Mouse (Mus musculus) intestine, postnatal 0 days (tissue): Measurements from ENCODE around the gene Smpd2. TPM values are rescaled to one million over a fixed set of nuclear protein-coding genes. Genes with fewer than 3 reads are reported as not detected.

ENCODE experiments used
- ATAC-seq: fragments of 200-750 bp; cut with Nextera tagmentation; 2 replicates; pipeline ENCODE4 v1.8.0; 2017; ENCODE audit warnings: mild to moderate bottlenecking, moderate TSS enrichment, moderate library complexity
- H3K27ac ChIP-seq: fragments of 300-500 bp; sonication (generic); 2 replicates; pipeline ENCODE4 v1.5.1; 2014; ENCODE audit warnings: mild to moderate bottlenecking, low read depth, low read length, moderate library complexity
- H3K27me3 ChIP-seq: fragments of 300-500 bp; sonication (generic); replicated peaks from 2 replicates; pipeline ENCODE4 v1.6.1; 2014; ENCODE audit warnings: low read length, mixed read lengths; ENCODE audit not compliant: control insufficient read depth, insufficient read depth
- H3K36me3 ChIP-seq: fragments of 300-500 bp; sonication (generic); 2 replicates; pipeline ENCODE4 v1.6.1; 2014; ENCODE audit warnings: mild to moderate bottlenecking, moderate library complexity; ENCODE audit not compliant: control insufficient read depth, insufficient read depth
- H3K4me1 ChIP-seq: fragments of 300-500 bp; sonication (generic); replicated peaks from 2 replicates; pipeline ENCODE4 v1.6.1; 2014; ENCODE audit warnings: antibody characterized with exemption, low read length, mixed read lengths; ENCODE audit not compliant: control insufficient read depth, insufficient read depth
- H3K4me2 ChIP-seq: fragments of 300-500 bp; sonication (generic); replicated peaks from 2 replicates; pipeline ENCODE4 v1.6.1; 2014; ENCODE audit warnings: low read depth, mild to moderate bottlenecking, moderate library complexity
- H3K4me3 ChIP-seq: fragments of 300-500 bp; sonication (generic); 2 replicates; pipeline ENCODE4 v1.5.1; 2014; ENCODE audit warnings: low read depth, low read length
- H3K9ac ChIP-seq: fragments of 300-500 bp; sonication (generic); 2 replicates; pipeline ENCODE4 v1.6.1; 2014; ENCODE audit warnings: mild to moderate bottlenecking, low read depth, low read length
- H3K9me3 ChIP-seq: fragments of 300-500 bp; sonication (generic); 2 replicates; pipeline ENCODE4 v1.6.1; 2016; ENCODE audit warnings: mixed run types; ENCODE audit not compliant: control insufficient read depth
- CTCF ChIP-seq: sonication (generic); IDR thresholded peaks from 2 replicates; pipeline ENCODE4 v1.5.1; 2016; ENCODE audit warnings: low read depth, mild to moderate bottlenecking, control low read depth, antibody characterized with exemption, moderate library complexity
- WGBS: fragments of 180-500 bp; shearing (Covaris S2); extraction: QIAGEN DNeasy Blood & Tissue Kit; methylation state at CpG from one replicate; pipeline ENCODE4 v1.1.7; 2014; 5-methylcytosine and 5-hydroxymethylcytosine counted together
- polyA plus RNA-seq: library from polyadenylated mRNA; unstranded; fragments of >200 nt; fragmentation: Nextera tagmentation; extraction: Ambion mirVana; gene quantifications from 2 replicates; pipeline ENCODE4 v1.2.1, GENCODE M21; 2015

Gene Smpd2
- polyA plus RNA-seq, result 65.1 and 65.8 TPM in 2 replicates

DNA sequence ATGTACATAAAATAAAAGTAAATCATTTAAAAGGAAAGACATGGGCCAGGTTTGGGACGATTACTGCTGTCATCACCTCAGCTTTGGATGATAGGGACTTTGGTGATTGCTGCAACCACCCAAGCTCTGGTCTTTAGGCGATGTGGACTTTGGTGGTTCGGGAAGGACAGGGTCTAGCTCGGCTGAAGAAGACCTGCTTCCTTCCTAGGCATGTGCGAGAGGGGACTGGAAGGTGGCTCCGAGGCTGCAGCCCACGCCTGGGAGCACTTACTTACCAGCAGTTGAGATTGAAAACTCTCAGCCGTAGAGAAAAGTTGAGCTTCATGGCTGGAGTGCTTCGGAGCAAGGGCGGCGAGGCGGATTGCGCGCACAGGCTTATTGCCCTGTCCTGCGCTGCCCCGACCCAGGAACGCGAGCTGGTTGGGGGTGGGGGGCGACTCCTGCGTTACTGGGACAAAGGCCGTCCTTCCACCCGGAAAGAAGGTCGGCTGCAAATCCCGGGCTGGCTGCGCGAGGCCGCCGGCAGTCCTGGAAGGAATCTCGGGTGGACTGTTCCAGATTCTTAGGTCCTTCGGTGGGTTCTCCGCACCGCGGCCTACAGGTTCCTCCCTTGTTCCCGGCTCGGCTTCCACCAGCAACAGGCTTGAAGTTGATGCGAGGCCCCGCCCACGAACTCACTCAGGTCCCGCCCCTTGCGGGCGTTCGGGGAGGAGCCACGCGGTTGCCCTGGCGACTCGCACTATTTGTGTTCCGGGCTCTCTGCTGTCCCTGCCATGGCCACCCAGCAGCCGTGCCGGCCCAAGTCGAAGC lies at the start of gene Smpd2, which contains the start of gene Ppil6:
TSS of gene Smpd2 (minus strand) at position 662 of the 810 bp plus-strand sequence.
TSS of gene Ppil6 (plus strand) at position 732 of the 810 bp plus-strand sequence.
- Histone ChIP-seq H3K4me1 (peaks cover 7% of the 10 kb centered on the region), H3K9me3 (no peaks in the 10 kb centered on the region), H3K36me3 (peaks cover 32% of the 10 kb centered on the region), H3K9ac (peak within 1 kb of the TSS; percentile 75), H3K4me3 (peak within 1 kb of the TSS; percentile 73), H3K27ac (peak within 1 kb of the TSS; percentile 88), H3K27me3 (no peaks in the 10 kb centered on the region), H3K4me2 (peak within 1 kb of the TSS; percentile 100)
- no peak for TF ChIP-seq CTCF
- WGBS, result under 1% methylated on average over 50 of the region's 50 CpGs
- peak; percentile 89 for ATAC-seq

DNA sequence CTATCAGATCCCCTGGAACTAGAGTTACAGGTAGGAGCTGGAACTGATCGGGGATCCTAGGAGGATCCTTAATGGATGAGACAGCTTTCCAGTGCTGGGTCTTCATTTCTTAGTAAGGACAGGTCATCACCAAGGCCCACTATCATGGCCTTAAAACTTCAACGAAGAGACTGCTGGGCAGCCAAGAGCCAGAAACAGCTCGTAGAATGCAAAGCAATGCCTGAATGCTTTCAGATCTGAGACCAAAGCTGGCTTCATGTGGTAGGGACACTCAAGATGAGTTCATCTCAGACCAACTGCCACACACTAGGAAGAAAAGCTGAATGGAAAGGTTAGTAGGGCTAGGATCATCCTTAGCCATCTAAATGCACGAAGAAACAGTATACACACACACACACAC lies 48.8 kb upstream of the Smpd2 start:
- WGBS, result 90% methylated on average over 4 of the region's 4 CpGs
- ATAC-seq, result no peak
- no peak for TF ChIP-seq CTCF

DNA sequence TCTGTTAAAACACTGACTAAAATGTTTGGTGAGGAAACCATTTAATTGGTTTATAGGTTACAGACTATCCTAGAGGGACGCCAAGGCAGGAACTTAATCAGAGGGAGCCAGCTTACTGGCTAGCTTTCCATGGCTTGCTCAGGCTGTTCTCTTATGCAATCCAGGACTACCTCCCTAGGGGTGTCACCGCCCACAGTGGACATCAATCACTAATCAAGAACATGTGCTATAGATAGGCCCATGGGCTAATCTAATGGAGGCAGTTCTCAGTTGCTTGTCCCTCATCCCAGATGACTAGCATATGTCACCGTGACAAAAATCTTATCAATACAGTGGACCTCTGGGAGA lies 47.8 kb upstream of the Smpd2 start:
- peaks cover 12% of the 10 kb centered on the region for H3K36me3 ChIP-seq
- H3K4me1 ChIP-seq, result no peaks in the 10 kb centered on the region
- no peak overlapping the region for H3K4me2 ChIP-seq
- no peaks in the 10 kb centered on the region for H3K27me3 ChIP-seq
- no peak overlapping the region for H3K4me3 ChIP-seq
- no peak overlapping the region for H3K9ac ChIP-seq
- ATAC-seq, result no peak
- H3K27ac ChIP-seq, result no peak overlapping the region
- TF ChIP-seq CTCF, result no peak
- H3K9me3 ChIP-seq, result no peaks in the 10 kb centered on the region
- 95% methylated on average over 3 of the region's 3 CpGs for WGBS

More for the DNA sequence above, 48.8 kb upstream of the Smpd2 start:
- H3K4me2 ChIP-seq, result no peak overlapping the region
- peaks cover 10% of the 10 kb centered on the region for H3K36me3 ChIP-seq
- no peaks in the 10 kb centered on the region for H3K9me3 ChIP-seq
- no peaks in the 10 kb centered on the region for H3K4me1 ChIP-seq
- no peaks in the 10 kb centered on the region for H3K27me3 ChIP-seq
- H3K4me3 ChIP-seq, result no peak overlapping the region
- H3K27ac ChIP-seq, result no peak overlapping the region
- no peak overlapping the region for H3K9ac ChIP-seq

DNA sequence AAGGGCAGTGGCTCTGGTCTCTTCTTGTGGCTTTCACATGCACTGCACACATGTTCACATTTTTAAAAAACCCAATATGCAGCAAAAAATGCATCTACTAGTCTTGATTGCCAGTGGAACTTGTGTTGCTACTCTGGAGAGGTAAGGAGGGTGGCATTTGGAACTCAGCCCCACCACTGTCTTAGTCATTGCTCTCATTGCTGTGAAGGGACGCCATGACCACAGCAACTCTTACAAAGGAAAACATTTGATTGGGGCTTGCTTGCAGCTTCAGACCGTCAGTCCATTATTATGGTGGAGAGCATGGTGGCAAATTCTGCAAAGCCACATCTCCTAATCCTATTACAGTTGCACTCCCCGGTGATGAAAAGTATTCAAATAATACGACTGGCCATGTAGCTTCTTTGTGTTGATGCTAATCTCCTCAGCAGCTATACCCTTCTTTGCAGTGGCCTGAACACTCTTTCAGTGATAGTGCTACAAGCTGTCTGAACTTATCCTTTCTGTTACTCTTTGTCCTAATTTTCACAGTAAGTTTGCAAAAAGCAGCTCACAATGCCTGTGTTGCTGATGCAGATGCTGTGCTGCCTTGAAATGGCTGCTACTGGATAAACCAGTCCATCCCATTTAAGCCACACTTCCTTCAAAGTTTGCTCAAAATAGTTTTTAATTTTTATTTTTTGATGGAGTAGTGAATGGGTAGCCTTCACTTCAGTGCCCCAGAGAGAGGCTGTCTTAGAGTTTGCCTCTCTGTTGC lies 47.2 kb upstream of the Smpd2 start:
- no peak overlapping the region for H3K4me3 ChIP-seq
- no peaks in the 10 kb centered on the region for H3K9me3 ChIP-seq
- H3K36me3 ChIP-seq, result peaks cover 16% of the 10 kb centered on the region
- ATAC-seq, result no peak
- no peak overlapping the region for H3K9ac ChIP-seq
- TF ChIP-seq CTCF, result no peak
- H3K27me3 ChIP-seq, result no peaks in the 10 kb centered on the region
- H3K4me2 ChIP-seq, result no peak overlapping the region
- no peak overlapping the region for H3K27ac ChIP-seq
- 94% methylated on average over 4 of the region's 4 CpGs for WGBS
- no peaks in the 10 kb centered on the region for H3K4me1 ChIP-seq

DNA sequence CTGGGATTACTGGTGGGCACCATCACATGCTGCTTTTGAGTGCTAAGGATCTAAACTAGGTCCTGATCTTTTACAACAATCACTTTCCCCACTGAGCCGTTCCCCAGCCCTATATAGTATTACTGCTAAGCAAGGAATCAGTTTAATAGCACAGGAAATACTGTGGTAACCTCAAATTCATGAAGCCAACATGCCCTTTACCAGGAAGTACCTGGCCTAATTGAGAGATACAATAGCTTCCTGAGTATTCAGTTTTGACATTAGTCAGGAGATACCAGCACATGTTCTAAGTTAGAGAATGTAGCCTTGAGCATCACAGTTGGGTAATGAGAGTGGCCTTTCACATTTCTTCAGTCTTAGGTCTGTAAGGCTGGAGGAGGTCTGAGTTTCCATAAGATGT lies 46.5 kb upstream of the Smpd2 start:
- Histone ChIP-seq H3K4me3 (no peak overlapping the region), H3K9ac (no peak overlapping the region), H3K36me3 (peaks cover 16% of the 10 kb centered on the region), H3K4me1 (no peaks in the 10 kb centered on the region), H3K27me3 (no peaks in the 10 kb centered on the region), H3K9me3 (no peaks in the 10 kb centered on the region), H3K27ac (no peak overlapping the region), H3K4me2 (no peak overlapping the region)
- no peak for TF ChIP-seq CTCF
- WGBS, result 87% methylated on average over 1 of the region's 1 CpGs
- ATAC-seq, result no peak

DNA sequence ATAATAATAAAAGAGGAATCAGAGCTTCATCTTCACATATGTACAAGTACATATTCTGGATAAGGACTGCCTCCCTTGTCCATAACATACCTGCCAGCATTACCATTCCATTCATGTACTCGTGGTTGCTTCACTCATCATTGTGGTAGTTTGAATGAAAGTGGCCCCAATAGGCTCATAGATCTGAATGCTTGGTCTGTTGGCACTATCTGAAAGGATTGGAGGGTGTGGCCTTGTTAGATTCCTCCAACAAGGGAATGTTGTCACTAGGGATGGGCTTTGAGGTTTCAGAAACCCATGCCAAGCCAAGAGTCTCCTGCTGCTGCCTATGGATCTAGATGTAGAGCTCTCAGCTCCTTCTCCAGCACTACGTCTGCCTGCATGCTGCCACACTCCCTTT lies 45.8 kb upstream of the Smpd2 start:
- no peaks in the 10 kb centered on the region for H3K27me3 ChIP-seq
- peaks cover 16% of the 10 kb centered on the region for H3K36me3 ChIP-seq
- WGBS, result 98% methylated on average over 2 of the region's 2 CpGs
- H3K9me3 ChIP-seq, result no peaks in the 10 kb centered on the region
- no peak for ATAC-seq
- H3K4me2 ChIP-seq, result no peak overlapping the region
- H3K4me3 ChIP-seq, result no peak overlapping the region
- H3K27ac ChIP-seq, result no peak overlapping the region
- no peak overlapping the region for H3K9ac ChIP-seq
- TF ChIP-seq CTCF, result no peak
- no peaks in the 10 kb centered on the region for H3K4me1 ChIP-seq
